Mouse (Mus musculus): Measurements from ENCODE around the gene Twf2. TPM values are rescaled to one million over a fixed set of nuclear protein-coding genes. Genes with fewer than 3 reads are reported as not detected.

Gene Twf2
- total RNA-seq, 2 experiments from 2014 or later, result 112 to 132 TPM

Small RNAs within 50 kb of the gene (microRNA-seq; reads per million reads assigned to microRNA genes)
- gene Mir135a-1 (0 to 0.24 reads per million in 2 experiments), gene Mirlet7g (92,889 to 99,894 reads per million in 2 experiments)

Other genes starting within 250 kb of the Twf2 start
- gene Col6a5, start 242.5 kb upstream of the Twf2 start, total RNA-seq (2021), result 1 to 10 TPM in 1 of 2 experiments, under 1 TPM in 1; 0.43 to 1.3 TPM
- under 1 TPM; 0.02 to 0.05 TPM for gene Col6a4, start 106.3 kb upstream of the Twf2 start, total RNA-seq (2021)
- gene Glyctk, start 45.0 kb upstream of the Twf2 start, total RNA-seq (2021), result 1 to 10 TPM; 1.7 to 1.8 TPM
- 10 to 100 TPM; 72.2 to 81.4 TPM for gene Wdr82, start 32.2 kb upstream of the Twf2 start, total RNA-seq (2021)
- gene Ppm1m, start 3.4 kb upstream of the Twf2 start, total RNA-seq (2021), result 10 to 100 TPM; 15.4 to 19.5 TPM
- gene Tlr9, start 19.5 kb downstream of the Twf2 start, total RNA-seq (2021), result under 1 TPM; 0.72 to 0.79 TPM
- 100 to 1,000 TPM; 492 to 534 TPM for gene Alas1, start 45.5 kb downstream of the Twf2 start, total RNA-seq (2021)
- gene Poc1a, start 78.0 kb downstream of the Twf2 start, total RNA-seq (2021), result 1 to 10 TPM; 6.4 to 7.2 TPM
- gene Dusp7, start 165.5 kb downstream of the Twf2 start, total RNA-seq (2021), result 10 to 100 TPM; 47.0 to 47.1 TPM
- gene Rpl29, start 226.3 kb downstream of the Twf2 start, total RNA-seq (2021), result 100 to 1,000 TPM; 403 to 404 TPM
- gene Acy1, start 235.2 kb downstream of the Twf2 start, total RNA-seq (2021), result 10 to 100 TPM; 17.0 to 17.8 TPM
- gene Abhd14b, start 244.4 kb downstream of the Twf2 start, total RNA-seq (2021), result 1 to 10 TPM; 4.6 to 6.2 TPM
- gene Abhd14a, start 244.6 kb downstream of the Twf2 start, total RNA-seq (2021), result 10 to 100 TPM; 20.0 to 22.4 TPM

All from heart, postnatal 10 days (tissue).